Mouse (Mus musculus) adrenal gland, adult (tissue): ENCODE data around the gene Gstp1.
A peak's percentile ranks its signal among the peaks of the same experiment; 100 is the strongest.
"Not testable (repeated sequence)": the region's sequence is repeated elsewhere in the genome, so short reads cannot be mapped to it uniquely, and the experiment has no call there.

Source experiments
- DNase-seq, 2 experiments: peaks; one replicate each; pipeline ENCODE4 v3.0.0; 2022 to 2023; ENCODE audit warnings: low spot score in 1 of 2; ENCODE audit not compliant: inconsistent age in 2 of 2

Gstp1 gene

DNA sequence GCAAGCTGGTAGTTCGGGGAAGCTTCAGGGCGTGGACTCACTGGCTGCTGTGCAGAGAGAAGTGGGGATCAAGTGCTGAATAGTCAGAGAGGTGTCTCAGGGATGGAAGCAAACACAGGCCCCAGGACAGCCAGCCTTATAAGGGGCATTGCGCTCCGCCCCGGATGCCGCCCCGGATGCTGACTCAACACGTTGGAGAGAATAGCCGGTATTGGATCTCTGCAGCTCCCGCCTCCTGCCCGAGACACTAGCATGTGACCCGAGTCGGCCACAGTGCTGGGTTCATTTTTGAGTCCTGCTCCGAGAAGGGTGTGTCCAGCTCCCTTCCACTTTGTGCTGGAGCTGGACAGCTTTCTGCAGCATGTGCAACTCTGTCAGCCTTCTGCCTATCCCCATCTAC lies 4.3 kb upstream of the Gstp1 start:
- DNase-seq, result peak in 1 of 2 experiments; percentile 50

DNA sequence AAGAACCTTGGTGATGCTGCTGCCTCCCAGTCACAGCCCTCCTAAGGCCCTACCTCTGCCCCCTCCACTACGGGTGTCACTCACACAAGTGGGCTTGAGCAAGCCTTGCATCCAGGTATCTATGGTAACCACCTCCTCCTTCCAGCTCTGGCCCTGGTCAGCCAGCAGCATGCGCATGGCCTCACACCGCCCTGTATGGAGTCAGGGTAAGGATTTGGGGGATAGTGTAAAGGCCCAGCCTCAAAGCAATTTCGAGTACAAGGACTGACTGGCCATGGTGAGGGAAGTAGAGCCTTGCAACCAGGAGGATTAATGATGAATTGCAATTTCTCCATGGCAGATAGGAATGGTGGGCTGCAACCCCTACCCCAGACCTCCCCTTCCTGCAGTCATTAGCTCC lies 3.7 kb upstream of the Gstp1 start:
- DNase-seq, result not testable (repeated sequence)

DNA sequence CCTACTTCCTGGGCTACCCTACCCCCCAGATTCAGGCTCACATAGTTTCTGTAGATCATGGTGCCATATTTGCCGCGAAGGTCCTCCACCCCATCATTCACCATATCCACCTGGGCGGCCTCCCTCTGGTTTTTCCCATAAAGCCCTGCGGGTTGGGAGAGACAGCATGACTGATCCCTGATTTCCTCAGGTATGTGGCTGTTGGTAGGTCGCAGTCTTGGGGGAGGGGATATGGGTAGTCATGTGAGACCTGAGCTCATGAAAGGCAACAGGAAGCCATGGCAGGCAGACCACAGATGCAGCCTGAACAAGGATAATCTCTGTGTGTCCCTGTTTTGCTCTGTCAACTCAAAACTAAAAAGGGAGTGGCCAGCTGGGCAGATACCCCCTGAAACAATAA lies 3.2 kb upstream of the Gstp1 start:
- DNase-seq, result not testable (repeated sequence)

DNA sequence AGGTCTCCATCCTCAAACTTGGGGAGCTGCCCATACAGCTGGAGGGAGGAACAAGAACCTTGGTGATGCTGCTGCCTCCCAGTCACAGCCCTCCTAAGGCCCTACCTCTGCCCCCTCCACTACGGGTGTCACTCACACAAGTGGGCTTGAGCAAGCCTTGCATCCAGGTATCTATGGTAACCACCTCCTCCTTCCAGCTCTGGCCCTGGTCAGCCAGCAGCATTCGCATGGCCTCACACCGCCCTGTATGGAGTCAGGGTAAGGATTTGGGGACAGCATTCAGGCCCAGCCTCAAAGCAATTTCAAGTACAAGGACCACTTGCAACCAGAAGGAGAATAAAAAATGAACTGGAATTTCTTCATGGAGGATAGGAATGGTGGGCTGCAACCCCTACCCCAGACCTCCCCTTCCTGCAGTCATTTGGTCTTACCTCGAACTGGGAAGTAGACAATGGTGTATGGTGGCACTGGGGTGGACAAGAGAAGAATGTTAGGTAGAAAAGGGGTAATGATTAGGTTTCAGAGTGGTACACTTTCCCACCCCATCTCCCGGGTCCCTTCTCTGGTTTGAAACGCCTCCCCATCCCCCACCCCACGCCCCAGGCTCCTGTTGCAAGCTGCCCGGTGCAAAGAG lies 514 bp downstream of the Gstp1 start:
- DNase-seq, result not testable (repeated sequence)

DNA sequence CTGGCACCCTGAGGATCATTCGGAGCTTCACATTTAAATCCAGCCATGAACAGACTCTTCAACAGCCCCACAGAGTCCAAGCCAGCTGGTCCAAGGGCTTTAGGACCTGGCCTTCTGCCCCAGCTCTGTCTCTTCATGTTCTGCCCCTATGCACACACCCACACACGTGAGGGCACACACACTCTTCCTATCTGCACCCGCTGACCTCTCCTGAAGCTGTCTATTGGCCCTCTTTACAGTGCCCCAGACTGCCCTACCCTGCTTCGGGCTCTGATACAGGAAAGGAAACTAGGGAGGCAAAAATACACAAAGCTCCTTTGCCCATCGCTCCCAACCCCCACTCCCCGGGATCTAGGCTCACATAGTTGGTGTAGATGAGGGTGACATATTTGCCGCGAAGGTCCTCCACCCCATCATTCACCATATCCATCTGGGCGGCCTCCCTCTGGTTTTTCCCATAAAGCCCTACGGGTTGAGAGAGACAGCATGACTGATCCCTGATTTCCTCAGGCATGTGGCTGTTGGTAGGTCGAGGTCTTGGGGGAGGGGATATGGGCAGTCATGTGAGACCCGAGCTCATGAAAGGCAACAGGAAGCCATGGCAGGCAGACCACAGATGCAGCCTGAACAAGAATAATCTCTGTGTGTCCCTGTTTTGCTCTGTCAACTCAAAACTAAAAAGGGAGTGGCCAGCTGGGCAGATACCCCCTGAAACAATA lies 1.3 kb downstream of the Gstp1 start:
- no peak for DNase-seq

DNA sequence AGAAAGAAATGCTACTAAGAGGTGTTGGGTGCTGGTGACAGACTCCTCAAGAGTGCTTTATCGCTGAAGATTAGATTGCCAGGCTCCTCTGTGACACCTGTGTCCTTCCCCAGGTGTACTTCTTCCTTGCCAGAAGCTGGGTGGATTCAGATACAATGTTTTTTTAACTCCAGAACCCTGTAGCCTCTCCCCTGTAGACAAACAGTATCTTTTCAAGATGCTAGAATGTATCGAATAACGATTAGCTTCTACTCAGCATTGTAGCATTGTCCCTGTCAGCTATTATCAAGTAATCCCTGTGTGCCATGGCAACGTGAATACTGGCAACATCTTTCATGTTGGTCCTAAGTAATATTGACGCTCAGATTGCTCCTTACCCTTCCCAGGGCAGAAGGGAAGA lies 4.0 kb downstream of the Gstp1 start:
- DNase-seq, result no peak

DNA sequence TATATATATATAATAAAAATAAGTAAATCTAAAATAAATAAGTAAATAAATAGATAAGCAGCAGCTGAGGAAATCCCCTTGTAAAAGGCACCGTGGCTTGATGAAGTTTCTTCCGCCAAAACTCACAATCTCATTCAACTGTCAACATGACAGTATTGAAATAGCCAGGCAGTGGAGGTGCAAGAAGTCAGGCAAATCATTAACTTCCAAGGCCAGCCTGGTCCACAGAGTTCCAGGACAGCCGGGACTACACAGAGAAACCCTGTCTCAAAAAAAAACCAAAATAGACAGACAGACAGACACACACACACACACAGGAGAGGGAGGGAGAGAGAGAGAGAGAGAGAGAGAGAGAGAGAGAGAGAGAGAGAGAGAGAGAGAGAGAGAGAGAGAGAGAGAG lies 4.5 kb downstream of the Gstp1 start:
- no peak for DNase-seq

DNA sequence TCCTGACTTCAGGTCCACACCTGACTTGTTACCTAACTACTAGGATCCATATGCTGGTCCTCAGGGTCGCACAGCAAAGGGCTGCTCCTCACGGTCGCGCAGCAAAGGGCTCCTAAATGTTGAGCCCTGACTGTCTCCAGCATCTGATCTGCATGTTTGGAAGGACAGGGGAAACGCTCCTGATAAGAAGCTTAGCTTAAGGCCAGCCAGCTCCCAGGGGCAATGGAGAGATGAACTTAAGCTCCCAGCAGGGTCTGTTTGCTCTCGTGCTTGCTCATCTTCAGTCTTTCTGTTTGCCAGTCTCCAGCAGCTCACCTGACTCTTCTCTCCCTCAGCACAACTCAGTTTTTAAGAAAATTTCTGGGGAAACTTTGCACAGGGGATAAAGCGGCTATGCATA lies 5.1 kb downstream of the Gstp1 start:
- no peak for DNase-seq

DNA sequence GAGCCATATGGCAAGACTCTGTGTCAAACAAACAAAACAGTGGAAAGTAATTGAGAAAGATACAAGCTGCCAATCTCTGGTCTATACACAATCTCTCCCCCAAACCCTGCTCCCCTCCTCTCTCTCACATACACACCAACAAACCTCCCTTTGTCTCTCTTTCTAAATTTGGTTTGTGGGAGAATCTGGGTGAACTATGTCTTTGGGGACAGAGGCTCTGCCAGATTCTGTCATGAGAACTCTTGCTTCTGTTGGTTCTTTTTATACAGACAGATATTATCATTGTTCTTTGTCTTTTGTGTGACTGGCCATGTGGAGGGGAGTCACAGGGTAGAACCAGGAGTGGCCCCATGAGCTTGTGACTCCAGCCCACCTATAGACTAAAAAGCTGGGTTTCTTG lies 10.2 kb downstream of the Gstp1 start:
- DNase-seq, result no peak

DNA sequence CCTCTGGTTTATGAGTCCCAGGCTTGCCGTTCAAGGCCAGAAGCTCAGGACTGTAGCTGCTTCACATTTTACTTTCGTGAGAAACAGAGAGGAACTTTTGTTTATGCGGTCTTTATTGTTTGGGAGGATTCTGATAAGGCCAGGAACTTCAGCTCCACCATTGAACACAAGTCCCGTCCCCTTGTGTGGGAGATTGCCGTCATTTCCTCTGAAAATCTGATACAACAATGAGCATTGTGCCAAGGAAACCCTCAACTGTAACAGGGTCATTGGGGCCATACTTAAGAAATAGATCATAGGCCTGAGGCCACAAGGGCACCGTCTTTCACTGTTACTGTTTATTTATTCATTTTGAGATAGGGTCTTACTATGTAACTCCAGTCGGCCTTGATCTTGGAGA lies 14.6 kb downstream of the Gstp1 start:
- DNase-seq, result no peak

DNA sequence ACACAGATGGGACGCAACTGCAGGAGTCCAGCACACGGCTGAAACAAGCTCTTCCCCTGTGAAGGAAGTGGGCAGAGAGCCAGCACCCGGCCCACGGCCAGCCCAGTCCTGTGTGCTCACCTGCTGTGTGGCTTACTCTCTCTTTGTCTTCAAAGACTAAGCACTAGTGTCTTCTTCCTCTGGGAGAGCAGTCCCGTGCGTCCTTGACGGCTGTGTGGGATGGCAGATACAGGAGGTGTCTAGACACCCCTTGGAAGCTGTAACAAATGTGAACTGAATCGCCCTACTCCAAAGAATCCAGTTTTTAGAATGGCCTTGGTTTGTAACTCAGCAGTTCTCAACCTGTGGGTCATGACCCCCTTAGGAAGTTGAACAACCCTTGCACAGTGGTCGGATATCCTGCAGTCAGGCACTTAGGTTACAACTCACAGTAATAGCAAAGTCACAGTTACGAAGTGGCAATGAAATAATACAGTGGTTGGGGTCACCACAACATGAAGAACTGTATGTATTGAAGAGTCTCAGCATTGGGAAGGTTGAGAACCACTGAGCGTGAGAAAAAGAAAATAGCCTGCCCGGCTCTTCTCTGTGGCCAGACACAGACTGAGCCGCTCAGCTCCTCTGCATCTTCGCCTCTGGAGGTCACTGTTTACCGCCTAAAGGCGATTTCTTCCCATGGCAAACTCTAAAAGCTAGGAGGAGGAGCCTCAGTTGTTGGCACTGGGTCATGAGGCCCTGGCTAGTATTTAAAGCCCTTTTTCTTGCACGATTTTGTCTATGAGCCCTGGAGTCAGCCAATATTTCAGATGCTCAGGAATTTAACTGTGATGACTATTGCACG lies 18.8 kb downstream of the Gstp1 start:
- DNase-seq, result peak; percentile 86 to 95

DNA sequence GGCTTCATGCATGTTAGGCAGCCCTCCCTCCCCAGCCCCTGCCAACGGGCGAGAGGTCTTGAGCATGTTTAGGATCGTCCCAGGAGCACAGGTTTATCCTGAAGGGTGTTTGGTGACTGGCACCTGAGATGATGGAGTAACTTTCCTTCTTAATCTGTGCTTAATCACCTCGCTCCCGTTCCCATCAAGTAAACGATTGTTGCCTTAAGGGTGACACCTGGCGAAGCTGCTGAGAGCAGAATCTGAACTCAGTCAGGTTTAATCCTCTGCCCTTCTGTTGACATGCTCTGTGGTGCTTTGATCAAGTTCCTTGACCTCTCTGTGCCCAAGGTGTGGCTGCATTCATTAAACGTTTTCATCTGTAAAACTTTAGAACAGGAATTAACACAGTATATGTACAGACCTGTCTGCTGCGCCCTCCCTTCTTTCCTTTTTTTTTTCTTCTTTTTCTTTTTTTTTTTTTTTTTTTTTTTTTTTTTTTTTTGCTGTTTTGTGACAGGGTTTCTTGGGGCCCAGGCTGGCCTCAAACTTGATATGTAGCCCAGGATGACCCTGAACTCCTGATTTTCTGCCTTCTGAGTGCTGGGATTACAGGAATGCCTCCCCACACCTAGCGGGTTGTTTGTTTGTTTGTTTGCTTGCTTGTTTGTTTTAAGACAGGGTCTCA lies 19.7 kb downstream of the Gstp1 start:
- DNase-seq, result no peak

DNA sequence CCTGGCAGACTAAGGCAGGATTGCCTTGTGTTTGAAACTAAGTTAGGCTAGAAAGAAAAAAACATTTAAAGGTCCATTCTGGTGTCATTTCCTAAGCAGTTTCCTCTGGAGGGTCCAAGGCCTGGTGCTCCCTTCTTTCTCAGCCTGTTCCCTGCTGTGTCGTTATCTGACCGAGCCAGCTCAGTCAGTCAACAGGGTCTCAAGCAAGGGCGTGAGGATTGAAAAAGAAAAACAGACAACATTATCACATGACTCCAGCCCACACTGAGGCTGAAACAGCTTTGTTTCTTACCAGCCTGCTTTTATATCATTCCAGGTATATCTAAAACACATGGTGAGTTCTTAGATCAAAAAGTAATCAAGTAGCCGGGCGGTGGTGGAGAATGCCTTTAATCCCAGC lies 22.1 kb downstream of the Gstp1 start:
- no peak for DNase-seq

DNA sequence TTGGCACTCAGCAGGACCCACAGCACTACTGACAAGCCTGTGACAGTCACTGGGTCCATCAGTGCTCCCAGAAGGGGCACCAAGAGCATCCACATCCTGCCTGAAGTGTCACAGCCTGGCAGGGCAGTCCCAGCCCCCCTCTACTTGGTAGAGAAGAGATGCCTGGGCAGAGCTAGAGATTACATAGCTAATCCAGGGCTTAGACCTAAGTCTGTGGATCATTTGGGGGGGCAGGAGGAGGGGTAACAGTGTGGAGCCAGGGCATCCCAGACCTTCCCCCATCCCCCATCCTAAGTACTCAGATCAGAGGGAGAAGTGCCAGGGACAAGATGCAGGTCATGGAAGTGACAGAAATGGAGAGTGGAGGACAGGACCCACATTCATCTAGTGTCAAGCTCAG lies 23.0 kb downstream of the Gstp1 start:
- DNase-seq, result peak in 1 of 2 experiments; percentile 9

DNA sequence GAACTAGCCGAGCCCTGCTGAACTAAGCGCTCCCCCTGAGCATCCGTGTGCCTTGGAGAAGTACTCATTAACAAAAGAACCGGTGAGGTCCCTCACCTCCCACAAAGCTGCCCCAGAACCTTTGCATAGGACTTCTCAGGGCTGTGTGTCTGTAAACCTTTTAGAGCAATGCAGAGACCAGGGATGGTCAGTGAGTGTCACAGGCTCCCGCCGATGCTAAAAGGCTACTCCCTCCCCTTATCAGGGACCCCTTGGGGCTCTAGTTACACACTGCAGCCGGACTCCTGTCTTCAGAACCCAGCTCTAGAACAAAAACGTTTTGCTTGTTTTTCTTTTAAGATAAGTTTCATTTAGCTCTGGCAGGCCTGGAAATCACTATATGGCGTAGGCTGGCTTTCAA lies 24.7 kb downstream of the Gstp1 start:
- no peak for DNase-seq

DNA sequence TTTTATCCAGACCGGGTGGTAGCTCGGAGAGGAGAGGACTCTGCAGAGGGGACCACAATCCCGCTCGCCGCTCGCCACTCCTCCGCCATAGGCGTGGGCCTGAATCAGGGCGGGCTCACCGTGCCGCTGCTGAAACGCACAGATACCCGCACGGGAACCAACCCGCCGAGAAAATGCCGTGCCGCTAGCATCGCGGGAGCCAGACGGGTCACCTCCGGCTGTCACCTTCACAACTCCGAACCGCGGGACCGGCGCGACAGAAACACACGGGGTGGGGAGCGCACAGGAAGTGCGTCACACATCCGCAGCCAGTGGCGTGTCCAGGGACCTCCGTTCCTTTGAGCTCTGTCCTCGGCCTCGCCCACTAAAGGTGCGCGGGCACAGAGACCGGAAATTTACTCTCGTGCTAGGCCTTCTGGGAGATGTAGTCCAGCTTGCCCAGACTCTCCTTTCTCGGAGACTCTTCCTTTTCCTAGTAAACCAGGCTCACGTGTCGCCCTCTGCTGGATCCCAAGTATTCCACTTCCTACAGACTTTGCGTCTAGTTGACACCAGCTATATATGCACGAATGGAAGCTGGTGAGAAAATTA lies 25.3 kb downstream of the Gstp1 start, which contains the start of gene Ndufv1:
TSS of gene Ndufv1 (minus strand) at position 375 of the 591 bp plus-strand sequence.
- DNase-seq, result peak; percentile 98 to 99

DNA sequence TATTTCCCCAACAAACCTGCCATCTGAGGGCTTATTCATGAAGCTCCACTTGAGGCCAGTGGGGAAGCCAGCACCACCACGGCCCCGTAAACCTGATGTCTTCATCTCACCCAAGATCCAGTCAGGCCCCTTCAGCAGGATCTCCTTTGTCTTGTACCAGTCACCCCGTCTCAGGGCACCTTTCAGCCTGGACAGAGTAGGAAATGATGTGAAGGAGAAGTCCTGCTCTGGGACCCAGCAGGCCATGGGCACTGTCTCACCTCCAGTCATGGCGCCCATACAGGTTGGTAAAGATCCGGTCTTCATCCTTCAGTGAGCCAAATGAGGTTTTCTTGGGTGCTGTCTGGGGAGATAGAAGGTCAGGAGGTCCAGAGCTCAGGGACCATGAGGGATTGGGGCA lies 26.7 kb downstream of the Gstp1 start:
- peak in 1 of 2 experiments; percentile 5 for DNase-seq

DNA sequence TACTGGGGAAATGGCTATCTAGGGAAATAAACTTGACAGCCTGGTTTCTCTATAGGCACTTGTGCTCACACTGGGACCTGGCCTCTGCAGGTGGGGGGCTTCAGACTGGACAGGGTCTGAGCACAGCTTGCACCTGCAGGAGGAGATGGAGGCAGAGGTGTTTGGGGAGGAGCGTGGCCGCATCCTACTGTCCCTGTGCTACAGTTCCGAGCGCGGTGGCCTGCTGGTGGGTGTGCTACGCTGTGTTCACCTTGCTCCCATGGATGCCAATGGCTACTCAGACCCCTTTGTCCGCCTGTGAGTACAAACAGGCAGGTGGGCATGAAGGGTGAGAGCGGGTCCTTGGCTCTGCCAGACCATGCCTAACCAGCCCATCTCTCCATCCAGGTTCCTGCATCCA lies 31.8 kb downstream of the Gstp1 start:
- DNase-seq, result peak in 1 of 2 experiments; percentile 6

DNA sequence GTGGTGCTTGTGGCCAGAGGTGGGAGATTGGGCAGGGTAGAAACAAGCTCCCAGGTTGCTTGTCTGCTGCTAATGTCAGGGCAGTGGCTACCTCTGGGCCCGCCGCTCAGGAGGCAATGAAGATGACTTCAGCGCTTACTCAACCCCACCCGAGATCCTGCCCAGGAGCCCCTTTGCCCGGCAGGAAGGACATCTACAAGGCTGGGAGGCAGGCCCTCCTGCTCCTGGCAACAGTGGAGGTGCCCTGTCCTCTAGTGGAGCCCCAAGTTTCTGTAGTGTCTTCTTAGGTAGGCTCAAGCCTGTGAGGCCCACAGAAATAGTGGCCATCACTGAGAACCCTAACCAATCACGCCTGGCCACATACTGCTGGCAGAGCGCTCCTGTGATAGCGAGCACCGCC lies 32.7 kb downstream of the Gstp1 start:
- DNase-seq, result no peak

DNA sequence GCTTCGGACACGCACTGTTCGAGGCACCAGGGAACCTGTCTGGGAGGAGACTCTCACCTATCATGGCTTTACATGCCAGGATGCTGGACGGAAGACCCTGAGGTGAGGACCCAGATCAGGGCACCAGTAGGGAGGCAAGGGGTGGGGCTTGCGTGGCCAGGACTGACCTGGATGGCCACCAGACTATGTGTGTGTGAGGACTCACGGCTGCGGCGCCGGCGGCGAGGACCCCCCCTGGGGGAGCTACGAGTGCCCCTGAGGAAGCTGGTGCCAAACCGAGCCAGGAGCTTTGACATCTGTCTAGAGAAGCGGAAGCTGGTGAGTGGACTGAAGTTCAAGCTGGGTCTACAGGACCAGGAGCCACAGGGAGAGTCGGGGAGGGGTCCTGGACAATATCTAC lies 33.5 kb downstream of the Gstp1 start:
- DNase-seq, result no peak

DNA sequence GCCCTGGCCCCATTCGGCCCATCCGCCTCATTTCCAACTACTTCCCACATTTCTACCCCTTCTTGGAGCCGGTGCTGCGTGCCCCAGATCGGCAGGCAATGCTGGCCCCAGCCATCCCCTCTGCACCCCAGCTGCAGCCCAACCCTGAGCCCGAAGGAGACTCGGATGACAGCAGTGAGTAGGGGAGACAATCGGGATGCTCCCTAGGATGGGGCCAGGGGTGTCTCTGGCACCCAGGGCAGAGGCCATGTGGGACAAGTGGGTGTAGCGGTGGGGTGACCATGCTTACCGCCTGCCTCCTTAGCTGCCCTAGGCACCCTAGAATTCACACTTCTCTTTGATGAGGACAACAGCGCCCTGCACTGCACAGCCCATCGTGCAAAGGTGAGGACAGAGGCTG lies 34.1 kb downstream of the Gstp1 start:
- DNase-seq, result no peak
